Mouse (Mus musculus) erythroblast, embryonic 14.5 days (primary cell): Measurements from ENCODE around the gene Dlgap1.

Experiments used
- GATA1 ChIP-seq: IDR thresholded peaks from 2 replicates; pipeline ENCODE4 v1.6.1; 2012; ENCODE audit warnings: low read length, inconsistent platforms, mixed read lengths
- TAL1 ChIP-seq: IDR thresholded peaks from 3 replicates; pipeline ENCODE4 v1.6.1; 2012; ENCODE audit warnings: low read length, inconsistent platforms, mixed read lengths

- TF ChIP-seq GATA1 (no peak), TAL1 (no peak)
These were observed 782.8 kb downstream of the Dlgap1 start for GRCm38 (mm10) chr17:70751676-70752075.
